Mouse (Mus musculus): ENCODE results near the gene Olfr1086. TPM values are rescaled to one million over a fixed set of nuclear protein-coding genes. Genes with fewer than 3 reads are reported as not detected.

The Olfr1086 gene
- polyA plus RNA-seq (2014; fragmentation: Illumina TruSeq; extraction: RNeasy Lipid Tissue Mini Kit (QIAGEN cat#74804); ENCODE audit: low read depth, low replicate concordance): not detected

GRCm38 (mm10) chr2:86679992-86680391 lies at the start of gene Olfr1086:
Gene Olfr1086 (minus strand): TSS chr2:86680092.

GRCm38 (mm10) chr2:86698295-86698694 lies 18.4 kb upstream of the Olfr1086 start, which contains the start of gene Olfr1087:
Gene Olfr1087 (minus strand): TSS chr2:86698395.

GRCm38 (mm10) chr2:86661919-86662318 lies 18.0 kb downstream of the Olfr1086 start, which contains the start of gene Olfr1085:
Gene Olfr1085 (minus strand): TSS chr2:86662019.

GRCm38 (mm10) chr2:86639625-86640024 lies 40.3 kb downstream of the Olfr1086 start, which contains the start of gene Olfr1084:
Gene Olfr1084 (minus strand): TSS chr2:86639725.

Other genes with a start within 250 kb of the Olfr1086 start
- not detected for gene Olfr1065, start 229.5 kb downstream of the Olfr1086 start, polyA plus RNA-seq (2014; fragmentation: Illumina TruSeq; extraction: RNeasy Lipid Tissue Mini Kit (QIAGEN cat#74804); ENCODE audit: low read depth, low replicate concordance)
- gene Olfr1066, start 223.8 kb downstream of the Olfr1086 start, polyA plus RNA-seq (2014; fragmentation: Illumina TruSeq; extraction: RNeasy Lipid Tissue Mini Kit (QIAGEN cat#74804); ENCODE audit: low read depth, low replicate concordance): not detected
- not detected for gene Olfr228, start 192.7 kb downstream of the Olfr1086 start, polyA plus RNA-seq (2014; fragmentation: Illumina TruSeq; extraction: RNeasy Lipid Tissue Mini Kit (QIAGEN cat#74804); ENCODE audit: low read depth, low replicate concordance)
- gene Olfr1076, start 171.6 kb downstream of the Olfr1086 start, polyA plus RNA-seq (2014; fragmentation: Illumina TruSeq; extraction: RNeasy Lipid Tissue Mini Kit (QIAGEN cat#74804); ENCODE audit: low read depth, low replicate concordance): not detected
- gene Olfr1079, start 137.6 kb downstream of the Olfr1086 start, polyA plus RNA-seq (2014; fragmentation: Illumina TruSeq; extraction: RNeasy Lipid Tissue Mini Kit (QIAGEN cat#74804); ENCODE audit: low read depth, low replicate concordance): not detected
- gene Olfr1080, start 121.9 kb downstream of the Olfr1086 start, polyA plus RNA-seq (2014; fragmentation: Illumina TruSeq; extraction: RNeasy Lipid Tissue Mini Kit (QIAGEN cat#74804); ENCODE audit: low read depth, low replicate concordance): not detected
- not detected for gene Olfr1082, start 81.1 kb downstream of the Olfr1086 start, polyA plus RNA-seq (2014; fragmentation: Illumina TruSeq; extraction: RNeasy Lipid Tissue Mini Kit (QIAGEN cat#74804); ENCODE audit: low read depth, low replicate concordance)
- not detected for gene Olfr1084, start 40.4 kb downstream of the Olfr1086 start, polyA plus RNA-seq (2014; fragmentation: Illumina TruSeq; extraction: RNeasy Lipid Tissue Mini Kit (QIAGEN cat#74804); ENCODE audit: low read depth, low replicate concordance)
- gene Olfr1085, start 18.1 kb downstream of the Olfr1086 start, polyA plus RNA-seq (2014; fragmentation: Illumina TruSeq; extraction: RNeasy Lipid Tissue Mini Kit (QIAGEN cat#74804); ENCODE audit: low read depth, low replicate concordance): not detected
- gene Olfr1087, start 18.3 kb upstream of the Olfr1086 start, polyA plus RNA-seq (2014; fragmentation: Illumina TruSeq; extraction: RNeasy Lipid Tissue Mini Kit (QIAGEN cat#74804); ENCODE audit: low read depth, low replicate concordance): not detected
- not detected for gene Olfr1089, start 53.6 kb upstream of the Olfr1086 start, polyA plus RNA-seq (2014; fragmentation: Illumina TruSeq; extraction: RNeasy Lipid Tissue Mini Kit (QIAGEN cat#74804); ENCODE audit: low read depth, low replicate concordance)
- not detected for gene Olfr1090, start 78.9 kb upstream of the Olfr1086 start, polyA plus RNA-seq (2014; fragmentation: Illumina TruSeq; extraction: RNeasy Lipid Tissue Mini Kit (QIAGEN cat#74804); ENCODE audit: low read depth, low replicate concordance)
- gene Olfr1093, start 102.4 kb upstream of the Olfr1086 start, polyA plus RNA-seq (2014; fragmentation: Illumina TruSeq; extraction: RNeasy Lipid Tissue Mini Kit (QIAGEN cat#74804); ENCODE audit: low read depth, low replicate concordance): not detected
- not detected for gene Olfr141, start 129.9 kb upstream of the Olfr1086 start, polyA plus RNA-seq (2014; fragmentation: Illumina TruSeq; extraction: RNeasy Lipid Tissue Mini Kit (QIAGEN cat#74804); ENCODE audit: low read depth, low replicate concordance)
- gene Olfr1094, start 144.6 kb upstream of the Olfr1086 start, polyA plus RNA-seq (2014; fragmentation: Illumina TruSeq; extraction: RNeasy Lipid Tissue Mini Kit (QIAGEN cat#74804); ENCODE audit: low read depth, low replicate concordance): not detected
- not detected for gene Olfr1095, start 171.6 kb upstream of the Olfr1086 start, polyA plus RNA-seq (2014; fragmentation: Illumina TruSeq; extraction: RNeasy Lipid Tissue Mini Kit (QIAGEN cat#74804); ENCODE audit: low read depth, low replicate concordance)
- gene Gm13723, start 194.7 kb upstream of the Olfr1086 start, polyA plus RNA-seq (2014; fragmentation: Illumina TruSeq; extraction: RNeasy Lipid Tissue Mini Kit (QIAGEN cat#74804); ENCODE audit: low read depth, low replicate concordance): not detected
- not detected for gene Olfr1097, start 212.1 kb upstream of the Olfr1086 start, polyA plus RNA-seq (2014; fragmentation: Illumina TruSeq; extraction: RNeasy Lipid Tissue Mini Kit (QIAGEN cat#74804); ENCODE audit: low read depth, low replicate concordance)
- not detected for gene Olfr1098, start 244.5 kb upstream of the Olfr1086 start, polyA plus RNA-seq (2014; fragmentation: Illumina TruSeq; extraction: RNeasy Lipid Tissue Mini Kit (QIAGEN cat#74804); ENCODE audit: low read depth, low replicate concordance)